Mouse (Mus musculus): ENCODE results near the gene Epo.

Epo gene

DNA sequence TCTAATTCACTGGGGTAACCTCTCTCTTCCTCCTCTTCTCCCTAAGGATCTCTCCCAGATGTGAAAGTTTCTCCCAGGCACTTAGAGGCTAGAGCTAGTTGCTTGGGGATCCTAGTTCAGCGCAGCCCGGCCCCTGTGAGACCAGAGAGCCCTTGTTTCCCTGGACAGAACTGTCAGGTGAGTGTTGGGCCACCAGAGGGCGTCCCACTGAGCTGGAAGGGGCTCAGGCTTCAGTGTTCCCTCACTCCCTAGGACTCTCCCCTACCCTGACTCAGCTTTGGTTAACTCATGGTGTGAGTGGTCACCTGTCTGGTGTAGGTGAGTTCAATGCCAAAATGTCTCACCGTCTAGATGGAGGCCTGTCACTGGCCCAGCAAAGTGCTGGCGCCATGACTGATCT lies 14.6 kb downstream of the Epo start, which contains the start of gene Gigyf1:
TSS of gene Gigyf1 (plus strand) at position 113 of the 400 bp plus-strand sequence.
- peak; percentile 48 for DNase-seq

DNA sequence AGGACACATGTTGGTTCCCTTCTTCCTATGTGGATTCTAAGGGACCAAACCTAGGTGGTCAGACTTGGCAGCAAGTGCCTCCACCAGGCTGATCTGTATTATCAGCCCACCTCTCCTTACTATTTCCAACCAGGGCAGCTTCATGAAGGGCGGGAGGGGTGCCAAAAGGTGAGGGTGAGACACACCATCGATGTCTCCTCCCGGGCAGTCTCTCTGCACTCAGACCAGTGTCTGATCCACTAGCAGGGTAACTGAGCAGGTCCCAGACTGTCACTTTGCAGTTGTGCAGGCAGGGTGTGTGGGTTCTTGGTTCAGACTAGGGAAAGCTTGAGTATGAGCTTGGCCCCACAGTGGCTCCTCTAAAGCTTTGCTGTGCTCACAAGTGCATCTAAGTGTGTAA lies 18.2 kb downstream of the Epo start:
- no peak for DNase-seq

DNA sequence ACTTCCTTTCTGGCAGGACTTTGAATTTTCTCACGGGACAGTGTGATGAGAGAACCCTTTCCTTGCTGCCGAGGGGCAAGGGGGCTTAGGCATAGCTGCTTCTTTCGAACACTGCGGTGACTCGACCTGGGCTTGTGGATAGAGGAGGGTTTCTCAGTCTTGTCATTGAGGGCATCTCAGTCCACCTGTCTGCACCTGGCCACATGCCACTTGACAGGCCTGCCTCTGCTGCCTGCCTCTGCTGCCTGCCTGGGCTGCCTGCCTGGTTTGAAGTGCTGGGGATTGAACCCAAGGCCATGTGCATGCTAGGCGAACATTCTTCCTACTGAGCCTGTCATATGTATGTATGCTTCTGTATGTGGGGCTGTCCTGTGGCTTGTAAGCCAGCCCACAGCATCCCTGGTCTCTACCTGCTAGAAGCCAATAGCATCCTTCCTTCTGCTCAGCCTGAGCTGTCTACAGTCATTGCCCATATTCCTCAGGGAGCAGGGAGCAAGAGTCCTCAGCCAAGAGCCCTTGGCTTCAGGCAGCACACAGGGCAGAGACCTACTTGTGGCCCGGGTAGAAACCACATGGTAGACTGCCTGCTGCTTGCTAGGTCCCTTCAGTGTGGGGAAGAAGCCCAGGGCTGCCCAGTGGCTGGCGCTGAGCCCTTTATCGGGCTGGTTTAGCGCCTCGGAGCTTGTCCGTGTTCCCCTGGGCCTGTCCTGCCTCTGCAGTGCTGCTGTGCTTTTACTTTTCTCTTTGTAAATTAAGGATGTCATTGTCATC lies 18.9 kb downstream of the Epo start:
- no peak for DNase-seq

DNA sequence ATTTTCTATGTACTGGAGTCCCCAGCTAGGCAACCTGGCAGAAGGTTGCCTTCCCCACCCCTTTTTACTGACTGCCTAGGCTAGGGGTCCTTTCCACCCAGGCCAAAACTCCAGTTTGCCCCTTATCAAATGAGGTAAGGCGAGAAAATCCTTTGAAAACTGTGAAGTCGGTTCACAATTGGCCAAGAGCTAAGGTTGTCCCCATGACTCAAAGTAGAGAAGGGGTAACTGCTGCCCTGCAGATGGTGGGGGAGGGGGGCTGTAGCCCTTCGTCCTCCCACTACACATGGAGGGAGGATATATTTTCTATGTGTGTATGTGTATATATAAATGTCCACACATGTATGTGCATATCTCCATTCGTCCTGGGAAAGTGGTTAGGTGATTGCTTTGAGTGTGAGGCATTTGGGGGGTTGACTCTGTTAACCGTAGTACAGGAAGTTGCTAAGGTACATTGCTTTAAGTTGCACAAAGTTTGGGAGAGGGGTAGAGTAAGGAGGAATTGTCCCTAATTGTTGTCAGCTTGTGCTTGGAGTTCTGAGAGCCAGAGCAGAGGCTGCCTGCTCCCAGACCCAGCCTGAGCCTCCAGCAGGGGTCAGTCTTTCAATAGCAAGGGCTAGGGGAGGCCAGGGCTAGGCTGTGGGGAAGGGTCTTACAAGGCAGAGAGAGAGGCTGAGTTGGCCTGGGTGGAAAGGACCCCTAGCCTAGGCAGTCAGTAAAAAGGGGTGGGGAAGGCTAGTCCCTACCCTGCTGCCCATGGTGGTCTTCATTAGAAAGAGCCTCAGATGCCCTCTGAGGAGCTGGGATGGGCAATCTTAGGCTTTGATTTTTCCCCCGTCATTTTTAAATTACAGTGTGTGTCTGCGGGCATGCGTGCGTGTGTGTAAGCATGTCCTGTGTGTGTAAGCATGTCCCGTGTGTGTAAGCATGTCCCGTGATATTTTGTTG lies 19.9 kb downstream of the Epo start:
- peak; percentile 81 for DNase-seq

DNA sequence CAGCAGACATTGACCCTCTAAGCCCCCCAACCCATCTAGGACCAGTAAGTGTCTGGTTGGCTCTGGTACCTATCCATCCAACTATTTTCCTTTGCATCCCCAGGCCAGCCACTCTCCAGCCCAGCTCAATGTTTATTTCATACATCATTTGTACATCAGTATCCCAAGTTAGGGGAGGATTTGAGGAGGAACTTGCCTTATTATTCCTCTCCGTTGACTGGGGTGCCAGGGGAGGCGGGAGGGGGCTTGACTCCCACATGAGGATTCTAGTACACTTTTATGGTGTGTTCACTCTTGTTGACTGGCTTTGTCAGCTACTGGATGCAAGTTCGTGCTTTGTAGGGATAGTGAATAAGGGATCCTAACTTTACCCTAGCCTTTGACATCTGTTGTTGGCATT lies 21.3 kb downstream of the Epo start:
- DNase-seq: no peak

DNA sequence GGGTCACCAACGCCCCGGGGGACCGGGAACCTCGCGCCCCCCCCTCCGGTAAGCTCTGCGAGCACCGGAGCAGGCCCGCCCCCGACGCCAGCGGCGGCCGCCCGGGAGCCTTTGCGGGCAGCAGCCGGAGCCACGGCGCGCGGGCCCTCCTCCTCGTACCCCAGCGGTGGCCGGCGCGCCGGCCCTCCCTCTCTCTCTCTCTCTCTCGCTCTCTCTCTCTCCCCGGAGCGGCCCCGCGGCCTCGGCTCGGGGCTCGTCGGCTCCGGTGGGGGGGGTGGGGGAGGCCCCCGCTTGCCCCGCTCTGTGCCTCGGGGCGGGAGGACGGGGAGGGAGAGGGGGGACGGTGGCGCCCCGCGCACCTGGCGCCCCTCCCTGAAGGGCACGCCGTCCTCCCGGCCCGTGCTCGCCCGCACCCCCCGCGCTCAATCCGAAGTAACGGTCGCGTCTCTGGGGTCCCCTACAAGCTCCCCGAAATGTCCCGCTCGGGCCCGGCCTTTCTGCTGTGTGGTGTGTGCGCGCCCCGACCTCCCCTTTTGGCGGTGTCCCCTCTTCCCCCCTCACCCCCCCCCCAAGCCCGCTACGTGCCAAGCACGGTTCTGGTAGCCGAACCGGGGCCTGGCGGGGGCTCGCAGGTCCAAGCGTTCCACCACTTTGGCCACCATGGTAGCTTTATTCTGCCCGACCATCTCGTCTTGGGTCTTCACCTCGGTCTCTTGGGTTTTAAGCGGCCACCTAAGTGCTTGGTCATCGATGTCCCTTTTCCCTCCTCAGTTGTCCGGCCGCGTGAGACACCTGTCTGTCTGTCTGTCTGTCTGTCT lies 22.3 kb downstream of the Epo start:
- DNase-seq: peak; percentile 56

DNA sequence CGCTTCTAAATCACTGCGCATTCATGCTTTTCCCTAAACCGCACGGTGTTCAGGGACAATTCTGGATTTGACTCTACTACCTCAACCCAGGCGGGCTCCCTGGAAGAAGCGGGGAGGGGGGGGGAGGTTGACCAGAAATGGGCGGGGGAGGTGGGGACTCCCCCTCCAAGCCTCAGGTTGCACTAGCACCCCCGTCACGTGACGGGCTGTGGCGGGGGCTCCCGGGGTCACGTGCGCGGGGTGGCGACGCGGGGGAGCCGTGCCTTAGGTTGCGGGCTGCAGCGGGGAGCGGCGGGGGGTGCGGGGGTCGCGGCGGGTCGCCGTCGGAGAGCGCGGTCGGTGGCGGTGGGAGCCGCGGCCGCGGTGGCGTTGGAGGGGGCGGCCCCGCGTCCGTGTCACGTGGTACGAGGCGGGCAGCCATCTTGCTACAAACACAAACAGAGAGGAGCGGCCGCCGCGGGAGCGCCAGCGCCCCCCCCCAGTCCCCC lies 23.0 kb downstream of the Epo start:
- DNase-seq: peak; percentile 88

DNA sequence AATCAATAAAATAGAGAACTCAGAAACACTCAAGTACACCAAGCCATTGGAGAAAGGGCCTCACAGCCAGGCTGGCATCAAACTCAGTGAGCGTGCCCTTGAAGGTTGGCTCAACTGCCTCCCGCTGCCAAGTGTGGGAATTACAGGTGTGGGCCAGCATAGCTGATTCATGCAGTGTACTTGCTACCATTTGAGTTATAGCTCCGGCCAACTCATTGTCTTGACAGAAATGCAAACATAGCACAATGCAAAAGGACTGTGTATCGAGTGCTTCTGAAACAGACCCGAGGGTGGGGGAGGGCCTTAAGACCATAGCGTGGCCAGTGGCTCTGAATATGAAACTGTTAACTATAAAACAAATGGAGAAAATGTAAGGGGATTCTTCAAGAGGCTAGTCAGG lies 29.0 kb downstream of the Epo start:
- peak; percentile 29 for DNase-seq

DNA sequence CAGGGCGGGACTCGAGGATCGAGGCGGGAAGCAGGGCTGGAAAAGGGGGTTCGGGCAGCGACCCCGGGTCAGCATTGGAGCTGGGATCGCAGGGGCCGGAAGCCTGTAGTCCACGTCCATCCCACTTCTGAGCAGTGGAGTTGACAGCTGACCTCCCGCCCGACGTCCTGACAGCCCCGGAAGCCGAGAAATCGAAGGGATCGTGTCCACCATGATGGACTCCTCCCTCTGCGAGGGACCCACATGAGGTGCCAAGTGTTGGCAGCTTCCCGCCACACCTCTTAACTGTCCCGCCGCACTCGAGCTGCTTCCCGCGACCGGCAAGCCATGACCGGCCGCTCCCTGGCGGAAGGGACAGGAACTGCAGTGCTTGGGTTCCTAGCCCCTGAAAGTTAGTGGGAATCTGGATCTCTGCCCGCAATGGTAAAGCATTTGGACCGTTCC lies 30.4 kb downstream of the Epo start:
- DNase-seq: peak; percentile 93

DNA sequence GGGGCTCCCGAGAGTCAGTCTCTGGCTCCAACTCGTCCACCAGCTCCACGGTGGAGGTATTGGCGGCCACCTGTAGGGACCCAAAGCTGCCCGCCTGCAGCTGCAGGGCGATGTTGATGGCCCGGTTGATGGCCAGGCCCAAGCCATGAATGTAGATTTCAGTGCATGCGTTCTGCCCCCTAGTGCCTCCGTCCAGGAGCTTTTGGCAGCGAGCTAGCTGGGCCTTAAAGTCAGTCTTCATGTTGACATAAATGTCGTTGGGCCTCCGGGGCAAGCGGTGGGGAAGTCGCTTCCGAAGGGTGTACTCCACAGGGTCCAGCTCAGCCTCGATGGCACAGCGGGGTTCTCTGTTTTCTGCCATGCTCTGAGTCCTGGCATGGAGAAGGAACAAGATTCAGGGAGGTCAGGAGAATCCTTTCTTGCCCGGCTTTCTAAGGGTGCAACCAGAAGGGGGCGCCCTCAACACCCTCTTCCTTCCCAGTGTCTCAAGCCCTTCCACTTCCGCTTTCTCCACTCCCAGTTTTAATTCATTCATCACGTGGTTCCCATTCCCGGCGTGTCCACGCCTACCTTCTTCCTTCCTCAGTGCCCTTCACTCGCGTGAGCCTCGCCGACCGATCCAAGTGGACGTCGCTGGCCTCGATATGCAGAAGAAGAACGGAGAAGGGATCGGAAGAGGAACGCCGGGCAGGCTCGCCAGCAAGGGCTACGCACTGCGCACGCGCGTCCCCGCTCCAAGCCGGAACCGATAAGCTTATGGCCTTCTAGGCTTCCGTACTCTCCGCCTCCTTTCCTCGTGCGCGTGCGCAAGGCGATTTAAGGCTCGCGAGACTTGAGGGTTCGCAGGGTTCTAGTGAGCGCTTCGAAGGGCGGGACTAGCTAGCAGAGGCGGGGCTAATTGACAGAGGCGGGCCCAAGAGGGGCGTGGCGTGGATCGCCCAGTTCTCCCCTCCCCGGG lies 31.1 kb downstream of the Epo start, which contains the start of gene Pop7:
TSS of gene Pop7 (minus strand) at position 810 of the 958 bp plus-strand sequence.
- DNase-seq: peak; percentile 100

DNA sequence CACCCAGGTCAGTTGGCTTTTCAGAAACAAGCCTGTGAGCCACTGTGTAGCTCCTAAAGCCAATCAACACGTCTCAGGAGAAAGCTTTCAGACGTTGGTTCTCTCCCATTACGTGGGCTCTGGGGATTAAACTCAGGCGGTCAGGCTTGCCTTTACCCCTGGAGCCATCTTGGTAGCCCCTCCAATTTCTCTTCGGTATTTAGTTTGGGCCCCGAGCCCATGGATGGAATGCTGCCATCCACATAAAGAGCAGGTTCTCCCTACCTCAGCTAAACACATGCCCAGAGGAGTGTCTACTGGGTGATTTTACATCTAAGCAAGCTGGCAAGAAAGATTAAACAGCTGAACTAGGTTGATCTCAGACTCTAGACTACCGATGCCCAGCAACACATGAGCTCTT lies 32.9 kb downstream of the Epo start:
- no peak for DNase-seq

DNA sequence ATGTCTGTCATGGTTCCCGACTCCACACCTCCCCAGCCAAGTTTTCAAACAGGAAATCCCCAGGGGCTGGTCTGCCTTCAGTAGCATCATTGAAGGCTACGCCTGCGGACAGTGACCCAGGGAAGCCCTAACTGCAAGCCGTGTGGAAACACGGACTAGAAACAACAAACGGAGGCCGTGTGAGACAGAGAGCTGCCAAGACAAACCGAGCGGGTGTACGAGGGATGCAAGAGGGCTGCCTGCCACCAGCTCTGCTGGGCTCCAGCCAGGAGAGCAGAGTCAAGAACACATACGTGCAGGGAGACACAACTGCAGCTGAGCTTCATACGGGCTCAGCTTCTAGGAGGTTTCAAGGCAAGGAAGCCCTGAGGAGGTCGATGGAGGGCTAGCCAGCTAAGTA lies 39.2 kb downstream of the Epo start:
- DNase-seq: no peak

DNA sequence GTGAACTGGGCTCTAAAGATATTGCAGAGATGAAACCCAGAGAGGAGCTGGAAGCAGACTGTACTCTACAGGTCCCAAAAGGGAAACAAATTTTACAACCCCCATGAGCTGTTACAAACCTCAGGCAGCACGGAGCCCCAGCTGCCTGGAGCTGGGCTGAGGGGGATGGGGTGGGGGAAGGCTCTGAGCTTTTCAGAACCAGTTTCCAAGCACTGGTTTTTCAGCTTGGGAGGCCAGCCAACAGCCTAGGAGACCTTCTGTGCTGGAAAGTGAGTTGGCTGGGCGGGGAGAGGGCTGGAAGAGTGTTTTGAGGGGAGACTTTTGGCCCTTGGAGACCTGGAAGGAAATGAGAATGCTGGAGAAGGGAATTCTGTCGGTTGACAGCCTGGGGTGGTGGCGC lies 41.5 kb downstream of the Epo start:
- no peak for DNase-seq

DNA sequence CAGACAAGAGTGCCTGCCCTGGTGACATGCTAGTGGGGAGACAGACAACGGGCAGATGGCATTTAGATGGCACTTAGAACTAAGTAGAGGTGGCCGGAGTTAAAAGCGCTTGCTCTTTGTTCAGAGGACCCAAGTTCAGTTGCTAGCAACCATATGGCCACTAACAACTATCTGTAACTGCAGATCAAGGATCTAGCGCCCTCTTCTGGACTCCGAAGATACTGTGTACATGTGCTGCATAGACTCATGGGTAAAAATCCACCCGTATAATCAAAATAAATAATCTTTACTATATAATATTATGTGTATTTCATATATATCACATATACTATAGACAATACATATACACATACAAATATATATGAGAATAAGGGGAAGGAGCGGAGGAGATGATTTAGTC lies 45.4 kb downstream of the Epo start:
- peak; percentile 35 for DNase-seq

DNA sequence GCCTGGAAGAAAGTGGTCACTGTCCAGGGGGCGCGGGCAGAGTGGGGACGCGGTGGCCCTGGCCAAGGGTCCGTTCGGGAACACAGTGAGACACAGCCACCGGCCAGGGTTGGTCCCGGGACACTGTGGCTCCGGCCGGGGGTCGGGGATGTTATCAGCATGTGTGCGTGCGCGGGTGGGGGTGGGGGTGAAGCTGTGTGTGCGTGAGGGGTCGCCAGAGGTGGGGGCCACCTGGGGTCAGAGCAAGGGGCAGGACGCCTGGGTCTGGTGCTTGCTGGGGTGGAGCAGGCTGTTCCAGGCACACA lies 47.2 kb downstream of the Epo start:
- DNase-seq: no peak

DNA sequence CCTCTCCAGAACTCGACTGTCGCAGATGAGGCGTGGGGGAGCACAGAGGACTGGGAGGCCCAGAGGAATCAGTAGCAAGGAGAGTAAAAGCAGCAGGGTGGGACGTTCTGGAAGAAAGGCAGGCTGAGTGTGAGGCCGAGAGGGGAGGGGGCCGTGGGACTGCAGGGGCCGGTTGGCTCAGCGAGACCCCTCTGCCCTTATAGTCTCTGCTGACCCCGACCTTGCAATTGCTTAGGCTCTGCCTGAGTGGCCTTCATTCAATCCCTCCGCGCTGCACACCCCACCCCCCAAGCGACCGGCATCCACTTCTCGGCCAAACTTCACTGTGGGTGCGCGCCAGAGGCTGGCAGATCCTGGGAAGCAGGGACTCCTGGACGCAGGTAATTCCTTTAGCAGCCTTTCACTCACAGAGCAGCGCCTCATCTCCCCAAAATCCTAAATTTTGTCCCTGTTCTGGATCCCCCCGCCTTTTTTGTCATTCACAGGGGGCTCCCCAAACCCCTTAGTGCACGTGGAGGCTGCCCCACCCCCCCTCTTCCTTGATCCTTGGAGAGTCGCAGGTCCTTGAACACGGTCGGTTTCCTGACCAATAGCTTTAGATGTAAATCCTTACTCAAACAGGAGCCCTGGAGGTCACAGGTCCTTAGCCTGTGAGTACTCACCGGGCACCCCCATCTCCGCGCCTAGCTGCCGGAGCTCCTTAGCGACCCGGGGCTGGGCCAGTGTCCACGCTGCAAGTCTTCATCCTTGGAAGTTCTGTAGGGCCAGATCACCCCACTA lies 47.8 kb downstream of the Epo start:
- DNase-seq: peak; percentile 55

DNA sequence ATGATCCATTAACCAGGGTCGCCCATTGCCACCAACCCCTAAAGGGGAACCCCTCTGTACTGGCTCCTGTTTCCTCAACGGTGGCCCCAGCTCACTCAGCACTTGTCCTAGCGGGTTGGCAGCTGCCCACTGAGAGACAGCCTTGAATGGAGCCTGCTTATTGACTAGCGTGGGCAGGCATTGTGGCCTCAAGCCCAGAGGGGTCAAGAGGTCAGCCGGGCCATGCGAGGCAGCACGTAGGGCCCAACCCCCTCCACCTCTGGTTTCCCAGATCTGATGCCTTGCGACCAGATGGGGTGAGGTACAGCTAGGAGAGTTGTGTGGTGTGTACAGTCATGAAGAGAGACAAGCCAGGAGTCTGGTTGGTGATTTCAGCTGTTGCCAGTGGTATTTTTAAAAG lies 51.1 kb downstream of the Epo start:
- peak; percentile 56 for DNase-seq

DNA sequence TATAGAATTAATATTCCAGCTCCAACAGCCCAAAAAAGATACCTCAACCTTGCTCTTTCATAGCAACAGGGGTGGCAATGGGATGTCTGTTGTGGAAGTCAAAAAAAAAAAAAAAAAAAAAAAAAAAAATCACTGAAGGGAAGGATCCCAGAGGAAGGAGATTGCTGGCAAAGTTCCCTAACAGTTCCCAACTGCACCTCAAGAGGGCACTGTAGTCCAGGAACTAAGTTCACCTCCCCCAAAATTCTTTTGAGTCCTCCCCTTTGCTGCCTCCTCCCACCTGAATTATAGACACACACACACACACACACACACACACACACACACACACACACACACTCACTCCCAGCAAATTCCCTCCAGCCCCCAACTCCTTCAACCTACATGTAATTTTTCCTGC lies 51.9 kb downstream of the Epo start:
- DNase-seq: peak; percentile 85

DNA sequence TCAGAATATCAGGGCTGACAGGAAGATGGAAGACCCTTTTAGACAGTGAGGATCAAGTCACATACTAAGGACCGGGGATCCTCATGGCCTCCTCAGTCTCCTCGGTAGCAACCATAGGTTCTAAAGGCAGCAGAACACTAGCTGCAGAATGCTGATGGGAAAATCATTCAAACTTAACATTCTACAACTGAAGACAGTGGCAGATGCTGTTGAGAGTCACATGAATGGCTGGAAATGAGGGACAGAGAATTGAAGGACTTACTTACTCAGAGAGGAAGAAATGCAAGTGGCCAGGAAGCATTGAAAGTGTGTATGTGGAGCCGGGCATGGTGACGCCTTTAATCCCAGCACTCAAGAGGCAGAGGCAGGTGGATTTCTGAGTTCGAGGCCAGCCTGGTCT lies 56.1 kb downstream of the Epo start, which contains the start of gene Zan:
TSS of gene Zan (minus strand) at position 101 of the 400 bp plus-strand sequence.
- DNase-seq: no peak

DNA sequence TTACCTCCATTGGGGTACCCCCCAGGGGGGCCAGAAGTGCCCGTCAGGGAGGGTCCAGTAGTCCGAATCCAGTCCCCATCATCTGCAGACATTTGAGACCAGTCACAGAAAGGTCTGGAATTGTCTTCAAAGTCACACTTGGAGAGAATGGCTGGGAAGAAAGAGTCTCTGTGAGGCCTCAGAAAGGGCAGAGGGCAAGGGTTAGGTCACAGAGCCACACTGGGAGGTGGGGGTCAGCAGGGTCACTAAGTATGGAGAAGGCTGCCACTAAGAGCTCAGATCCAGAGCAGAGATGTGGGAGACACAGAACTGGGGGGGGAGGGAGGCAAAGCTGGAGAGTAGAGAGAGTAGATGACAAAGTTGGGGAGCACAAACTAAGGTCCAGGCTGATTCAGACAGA lies 58.7 kb downstream of the Epo start:
- no peak for DNase-seq
